28 mouse cellular contexts compared by ENCODE assay signal in the genomic region with DNA sequence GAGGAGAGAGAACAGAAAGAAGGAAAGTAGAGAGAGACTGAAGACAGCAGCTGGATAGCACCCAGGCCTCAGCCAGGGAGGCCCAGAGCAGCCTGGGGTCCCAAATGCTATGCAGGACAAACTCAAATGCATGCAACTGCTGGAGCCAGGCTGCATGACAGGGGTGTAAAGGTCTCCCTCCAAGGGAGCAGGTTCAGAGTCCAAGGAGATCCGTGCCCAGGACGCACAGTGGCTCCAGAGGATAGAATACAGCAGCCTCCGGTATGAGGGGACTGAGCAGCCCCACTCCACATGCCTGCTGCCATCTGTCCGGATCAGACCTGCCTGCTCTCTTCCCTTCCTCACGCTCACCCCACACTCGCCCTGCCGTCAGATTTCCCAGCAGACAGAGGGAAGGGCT. TPM values are rescaled to one million over a fixed set of nuclear protein-coding genes. Genes with fewer than 3 reads are reported as not detected.
DNase-seq lines count a peak whose midpoint lies in the region; ATAC-seq lines count a peak whose summit lies in the region.
"Had no signal": no experiment of that assay in that cellular context is flagged by ENCODE, and none has a peak within 500 bp of the region (broad histone marks: within the 10 kb centered on the region; RNA-seq: fewer than 3 reads in every experiment).

No protein-coding gene starts in this region.

- H3K9me3 ChIP-seq in embryonic facial prominence, embryonic 13.5 days, result no peaks in the 10 kb centered on the region
- no peaks in the 10 kb centered on the region for H3K9me3 ChIP-seq in embryonic facial prominence, embryonic 10.5 days
- H3K9me3 ChIP-seq in midbrain, embryonic 11.5 days (ENCODE audit: control insufficient read depth, low read length), result no peaks in the 10 kb centered on the region
- H3K9me3 ChIP-seq in midbrain, embryonic 14.5 days (ENCODE audit: control insufficient read depth, low read length), result no peaks in the 10 kb centered on the region
- H3K9me3 ChIP-seq: forebrain, embryonic 13.5 days; G1E; heart, embryonic 13.5 days; limb, embryonic 10.5 days; limb, embryonic 15.5 days; liver, embryonic 15.5 days; midbrain, embryonic 10.5 days; stomach, embryonic 15.5 days had no signal

- no peak for DNase-seq in embryonic facial prominence, embryonic 10.5 days (ENCODE audit: low spot score)
- DNase-seq in midbrain, embryonic 11.5 days (ENCODE audit: low spot score, missing footprints), result peak; percentile 4
- DNase-seq in midbrain, embryonic 14.5 days, result no peak
- peak; percentile 60 for DNase-seq in kidney, postnatal 10 days
- DNase-seq in yolk sac, embryonic 10.5 days (ENCODE audit: low spot score), result peak; percentile 47
- DNase-seq in T-cell, adult 2 months (ENCODE audit: low spot score), result no peak
- no peak for DNase-seq in heart, adult 18-20 months
- DNase-seq: adrenal gland, postnatal 10 days; cerebellum, adult 9-11 months; embryo, embryonic 11 days; gastrocnemius, postnatal 25 days; heart, adult 2 months; heart, postnatal 10 days; layer of hippocampus, adult 9-11 months; lung, embryonic 14.5 days; retina, postnatal 1 day; right cerebral cortex, postnatal 14 days; thymus, postnatal 14 days had no signal

- no peaks in the 10 kb centered on the region for H3K27me3 ChIP-seq in embryonic facial prominence, embryonic 13.5 days
- H3K27me3 ChIP-seq in embryonic facial prominence, embryonic 10.5 days (replicated peaks; ENCODE audit: low read depth, poor library complexity, severe bottlenecking), result no peaks in the 10 kb centered on the region
- no peaks in the 10 kb centered on the region for H3K27me3 ChIP-seq in midbrain, embryonic 11.5 days (ENCODE audit: control insufficient read depth, insufficient read depth, low read length)
- no peaks in the 10 kb centered on the region for H3K27me3 ChIP-seq in midbrain, embryonic 14.5 days (ENCODE audit: control insufficient read depth, insufficient read depth, low read length)
- H3K27me3 ChIP-seq: forebrain, embryonic 13.5 days; heart, embryonic 13.5 days; limb, embryonic 15.5 days; liver, embryonic 15.5 days; stomach, embryonic 15.5 days had no signal

- ATAC-seq in embryonic facial prominence, embryonic 13.5 days (ENCODE audit: insufficient number of reproducible peaks, insufficient read depth, low FRiP score, low TSS enrichment, low read depth), result no peak
- ATAC-seq in midbrain, embryonic 11.5 days (ENCODE audit: low FRiP score), result no peak
- ATAC-seq in midbrain, embryonic 14.5 days (ENCODE audit: low FRiP score, low TSS enrichment), result no peak
- ATAC-seq: forebrain, embryonic 13.5 days had no signal

- H3K9ac ChIP-seq in embryonic facial prominence, embryonic 13.5 days, result 0 out of 2 replicates have a peak overlapping the region, but pooled peaks have one; percentile 27
- no peak overlapping the region for H3K9ac ChIP-seq in midbrain, embryonic 11.5 days (ENCODE audit: low read length)
- no peak overlapping the region for H3K9ac ChIP-seq in midbrain, embryonic 14.5 days (replicated peaks; ENCODE audit: low read length)
- H3K9ac ChIP-seq: forebrain, embryonic 13.5 days; heart, embryonic 13.5 days; hindbrain, embryonic 14.5 days; limb, embryonic 15.5 days; liver, embryonic 15.5 days; lung, embryonic 14.5 days; stomach, embryonic 15.5 days had no signal

- H3K4me1 ChIP-seq in embryonic facial prominence, embryonic 13.5 days, result peaks cover 7% of the 10 kb centered on the region; the same call in 1 of the 2 replicates
- H3K4me1 ChIP-seq in embryonic facial prominence, embryonic 10.5 days, result peaks cover 3% of the 10 kb centered on the region
- no peaks in the 10 kb centered on the region for H3K4me1 ChIP-seq in midbrain, embryonic 11.5 days (ENCODE audit: control insufficient read depth, insufficient read depth, low read length)
- no peaks in the 10 kb centered on the region for H3K4me1 ChIP-seq in midbrain, embryonic 14.5 days (ENCODE audit: control insufficient read depth, insufficient read depth, low read length)
- H3K4me1 ChIP-seq: stomach, embryonic 15.5 days had no signal

- H3K4me2 ChIP-seq in embryonic facial prominence, embryonic 13.5 days, result no peak overlapping the region
- no peak overlapping the region for H3K4me2 ChIP-seq in midbrain, embryonic 11.5 days
- no peak overlapping the region for H3K4me2 ChIP-seq in midbrain, embryonic 14.5 days (ENCODE audit: low read length)
- H3K4me2 ChIP-seq: forebrain, embryonic 13.5 days; heart, embryonic 13.5 days; hindbrain, embryonic 14.5 days; limb, embryonic 15.5 days; liver, embryonic 15.5 days; lung, embryonic 14.5 days; stomach, embryonic 15.5 days had no signal

- 92% methylated on average over 7 of the region's 7 CpGs for WGBS in embryonic facial prominence, embryonic 13.5 days
- 91% methylated on average over 7 of the region's 7 CpGs for WGBS in embryonic facial prominence, embryonic 10.5 days
- 90% methylated on average over 7 of the region's 7 CpGs for WGBS in midbrain, embryonic 11.5 days
- WGBS in midbrain, embryonic 14.5 days, result 93% methylated on average over 7 of the region's 7 CpGs

- peaks cover 87% of the 10 kb centered on the region for H3K36me3 ChIP-seq in embryonic facial prominence, embryonic 13.5 days
- H3K36me3 ChIP-seq in embryonic facial prominence, embryonic 10.5 days (replicated peaks), result peaks cover 93% of the 10 kb centered on the region
- H3K36me3 ChIP-seq in midbrain, embryonic 11.5 days (ENCODE audit: control insufficient read depth, insufficient read depth, low read length), result peaks cover 8% of the 10 kb centered on the region; the same call in 1 of the 2 replicates
- peaks cover 72% of the 10 kb centered on the region for H3K36me3 ChIP-seq in midbrain, embryonic 14.5 days (ENCODE audit: control insufficient read depth, insufficient read depth, low read length)

- H3K27ac ChIP-seq in embryonic facial prominence, embryonic 13.5 days, result no peak overlapping the region
- H3K27ac ChIP-seq in embryonic facial prominence, embryonic 10.5 days (replicated peaks), result no peak overlapping the region
- H3K27ac ChIP-seq in midbrain, embryonic 11.5 days (ENCODE audit: low read depth, low read length), result no peak overlapping the region
- H3K27ac ChIP-seq in midbrain, embryonic 14.5 days (replicated peaks; ENCODE audit: low read depth, low read length), result no peak overlapping the region
- H3K27ac ChIP-seq: forebrain, embryonic 13.5 days; heart, adult 2 months; heart, embryonic 13.5 days; hindbrain, embryonic 14.5 days; limb, embryonic 10.5 days; limb, embryonic 15.5 days; liver, embryonic 15.5 days; midbrain, embryonic 10.5 days; stomach, embryonic 15.5 days had no signal

- H3K4me3 ChIP-seq in embryonic facial prominence, embryonic 13.5 days, result no peak overlapping the region
- no peak overlapping the region for H3K4me3 ChIP-seq in embryonic facial prominence, embryonic 10.5 days
- H3K4me3 ChIP-seq in midbrain, embryonic 11.5 days (ENCODE audit: low read depth, low read length), result no peak overlapping the region
- no peak overlapping the region for H3K4me3 ChIP-seq in midbrain, embryonic 14.5 days (replicated peaks; ENCODE audit: low read depth, low read length)
- H3K4me3 ChIP-seq: forebrain, embryonic 13.5 days; heart, adult 2 months; heart, embryonic 13.5 days; limb, embryonic 10.5 days; limb, embryonic 15.5 days; liver, embryonic 15.5 days; midbrain, embryonic 10.5 days; stomach, embryonic 15.5 days had no signal

RNA-seq across cellular contexts. Expression of a gene that starts 13.5 kb away (rescaled TPM):
- polyA plus RNA-seq in embryonic facial prominence, embryonic 13.5 days (2015; fragmentation: Nextera tagmentation; extraction: Ambion mirVana), result 35.7 and 39.0 TPM in 2 replicates
- 67.7 and 73.5 TPM in 2 replicates for polyA plus RNA-seq in embryonic facial prominence, embryonic 10.5 days (2016; fragmentation: Nextera tagmentation; extraction: Ambion mirVana)
- 35.4 and 39.4 TPM in 2 replicates for polyA plus RNA-seq in midbrain, embryonic 11.5 days (2014; fragmentation: Nextera tagmentation; extraction: Ambion mirVana)
- polyA plus RNA-seq in midbrain, embryonic 14.5 days (2014; fragmentation: Nextera tagmentation; extraction: Ambion mirVana), result 32.2 and 40.3 TPM in 2 replicates
- 1 to 10 TPM; 5.8 to 6.5 TPM for total RNA-seq in heart, adult 18-20 months (2021)

RNA-seq across cellular contexts. Expression of a gene that starts 13.6 kb away (rescaled TPM):
- 237 and 238 TPM in 2 replicates for polyA plus RNA-seq in embryonic facial prominence, embryonic 13.5 days (2015; fragmentation: Nextera tagmentation; extraction: Ambion mirVana)
- polyA plus RNA-seq in embryonic facial prominence, embryonic 10.5 days (2016; fragmentation: Nextera tagmentation; extraction: Ambion mirVana), result 242 and 244 TPM in 2 replicates
- 239 and 249 TPM in 2 replicates for polyA plus RNA-seq in midbrain, embryonic 11.5 days (2014; fragmentation: Nextera tagmentation; extraction: Ambion mirVana)
- polyA plus RNA-seq in midbrain, embryonic 14.5 days (2014; fragmentation: Nextera tagmentation; extraction: Ambion mirVana), result 419 and 525 TPM in 2 replicates
- total RNA-seq in heart, adult 18-20 months (2021), result 1,000 to 10,000 TPM; 1,409 to 1,497 TPM

RNA-seq across cellular contexts. Expression of a gene that starts 58.3 kb away (rescaled TPM):
- 26.5 and 27.8 TPM in 2 replicates for polyA plus RNA-seq in embryonic facial prominence, embryonic 13.5 days (2015; fragmentation: Nextera tagmentation; extraction: Ambion mirVana)
- polyA plus RNA-seq in embryonic facial prominence, embryonic 10.5 days (2016; fragmentation: Nextera tagmentation; extraction: Ambion mirVana), result 22.9 and 25.1 TPM in 2 replicates
- 22.4 and 22.7 TPM in 2 replicates for polyA plus RNA-seq in midbrain, embryonic 11.5 days (2014; fragmentation: Nextera tagmentation; extraction: Ambion mirVana)
- polyA plus RNA-seq in midbrain, embryonic 14.5 days (2014; fragmentation: Nextera tagmentation; extraction: Ambion mirVana), result 21.1 and 26.0 TPM in 2 replicates
- total RNA-seq in heart, adult 18-20 months (2021), result 10 to 100 TPM; 10.6 to 12.7 TPM

Comparison
In these comparisons a context has a peak if more than half of its experiments do, and no peak if none do; other contexts are left out.
1. DNase-seq: peak in midbrain, embryonic 11.5 days (single experiment), kidney, postnatal 10 days (single experiment) and yolk sac, embryonic 10.5 days (single experiment); none in embryonic facial prominence, embryonic 10.5 days (single experiment), midbrain, embryonic 14.5 days (single experiment), T-cell, adult 2 months (single experiment) and heart, adult 18-20 months (0 of 2).